Mouse (Mus musculus) kidney, postnatal 25 days (tissue): ENCODE measurements around the gene Arfgap3.
"Not testable (repeated sequence)": the region's sequence is repeated elsewhere in the genome, so short reads cannot be mapped to it uniquely, and the experiment has no call there.

ENCODE experiments used
- DNase-seq, 2 experiments: peaks; one replicate each; pipeline ENCODE4 v3.0.0; 2021; ENCODE audit warnings: mixed read lengths in 2 of 2

Gene Arfgap3

DNA sequence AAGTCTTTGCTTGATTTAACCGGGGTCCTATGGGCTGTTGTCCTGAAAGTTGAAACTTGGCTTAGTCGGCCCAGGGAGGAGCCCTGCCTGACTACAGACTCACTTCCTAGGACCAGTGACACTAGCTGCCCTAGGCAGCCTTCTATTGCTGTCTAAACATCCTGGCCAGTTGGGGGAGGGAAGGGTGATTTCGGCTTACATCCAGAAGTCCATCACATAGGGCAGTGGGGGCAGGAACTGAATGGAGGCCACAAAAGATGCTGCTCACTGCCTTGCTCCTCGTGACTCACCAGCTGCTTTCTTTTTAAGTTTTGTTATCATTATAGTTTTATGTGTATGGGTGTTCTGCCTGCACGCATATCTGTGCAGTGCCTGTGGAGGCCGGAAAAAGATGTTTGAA lies 56.9 kb downstream of the Arfgap3 start:
- peak; percentile 79 to 90 for DNase-seq

DNA sequence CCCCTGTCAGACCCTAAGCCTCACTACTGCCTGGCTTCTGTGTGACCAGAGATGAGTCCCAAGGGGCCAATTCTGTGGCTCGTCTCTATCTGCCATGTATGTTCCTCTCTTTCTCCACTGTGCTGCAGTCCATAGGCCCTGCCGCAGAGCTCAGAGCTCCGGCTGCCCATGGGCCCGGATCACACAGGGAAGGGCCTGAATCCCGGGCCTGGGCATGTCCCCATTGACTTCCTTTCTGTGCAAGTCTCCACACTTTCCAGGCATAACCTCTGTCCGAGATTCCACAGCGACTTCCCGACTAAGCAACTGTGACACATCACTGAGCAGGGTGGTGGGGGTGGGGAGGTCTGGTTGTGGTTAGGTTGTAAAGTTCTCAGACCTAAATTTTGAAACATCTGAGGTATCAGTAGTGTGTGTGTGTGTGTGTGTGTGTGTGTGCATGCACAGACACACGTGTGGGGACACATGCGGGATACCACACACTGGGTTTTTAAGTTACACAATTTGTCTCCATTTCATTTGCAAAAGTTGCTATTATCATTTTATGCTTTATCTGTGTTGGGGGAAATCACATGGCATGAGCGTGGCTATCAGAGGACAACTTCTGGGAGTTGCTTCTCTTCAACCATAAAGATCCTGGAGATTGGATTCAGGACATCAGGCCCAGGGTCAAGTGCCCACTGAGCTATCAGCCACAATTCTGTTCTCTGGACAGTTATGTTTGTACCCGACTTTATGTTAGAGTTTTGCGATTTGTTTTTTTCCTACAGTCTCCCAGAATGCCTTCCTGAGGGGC lies 57.6 kb downstream of the Arfgap3 start:
- DNase-seq, result peak; percentile 71 to 87

DNA sequence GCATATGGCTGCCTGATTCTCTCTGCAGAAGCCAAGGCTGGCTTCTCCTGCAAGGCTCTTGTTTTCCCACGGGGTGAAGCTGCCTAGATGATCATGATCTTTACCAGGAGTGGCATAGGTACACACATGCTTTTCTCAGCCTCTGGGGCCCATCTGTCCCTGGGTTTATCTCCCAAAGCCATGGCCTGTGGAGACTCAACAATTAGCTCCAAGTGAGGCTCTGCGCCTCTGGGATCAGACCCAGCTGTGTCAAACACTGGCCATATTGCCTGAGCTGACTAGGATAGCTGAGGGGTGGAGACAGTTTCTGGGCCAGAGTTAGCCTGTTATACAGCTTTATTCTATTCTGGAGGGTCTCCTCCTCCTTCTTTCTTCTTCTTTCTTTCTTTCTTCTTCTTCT lies 59.1 kb downstream of the Arfgap3 start:
- no peak for DNase-seq

DNA sequence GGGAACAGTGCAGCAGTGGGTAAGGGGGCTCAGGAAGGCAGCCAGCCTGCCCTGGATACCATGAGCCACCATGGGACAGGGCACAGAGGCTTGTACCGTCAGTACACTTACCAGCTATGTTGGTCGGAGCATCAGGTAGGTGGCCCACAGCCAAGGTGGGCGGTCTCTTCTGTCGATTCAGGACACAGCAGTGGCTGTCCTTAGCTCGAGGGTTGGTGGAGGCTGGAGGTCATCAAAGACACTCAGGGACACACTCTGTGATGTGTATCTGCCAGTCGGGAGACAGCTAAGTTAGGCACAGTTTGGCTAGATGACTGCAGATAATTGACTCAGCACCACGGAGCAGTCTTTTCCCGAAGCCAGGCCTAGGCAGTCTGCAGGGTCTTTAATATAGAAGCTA lies 65.2 kb downstream of the Arfgap3 start:
- DNase-seq, result no peak

DNA sequence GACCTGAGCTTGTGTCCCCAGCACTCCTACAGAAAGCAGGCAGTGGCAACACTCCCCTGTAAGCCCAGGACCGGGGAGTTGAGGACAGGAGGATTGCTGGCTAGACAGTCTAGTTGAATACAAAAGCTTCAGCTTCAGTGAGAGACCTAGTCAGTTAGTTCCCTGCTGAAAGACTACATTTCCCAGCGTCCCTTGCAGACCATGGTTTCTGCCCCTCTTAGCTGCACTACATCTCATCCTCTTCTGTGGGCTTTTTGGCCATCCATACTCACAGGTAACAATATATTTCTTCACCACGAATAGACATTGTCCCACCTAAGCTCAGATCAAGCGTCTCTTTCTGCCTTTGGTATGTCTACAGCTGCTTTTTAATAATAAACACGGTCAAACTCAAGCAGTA lies 67.7 kb downstream of the Arfgap3 start:
- DNase-seq, result no peak

DNA sequence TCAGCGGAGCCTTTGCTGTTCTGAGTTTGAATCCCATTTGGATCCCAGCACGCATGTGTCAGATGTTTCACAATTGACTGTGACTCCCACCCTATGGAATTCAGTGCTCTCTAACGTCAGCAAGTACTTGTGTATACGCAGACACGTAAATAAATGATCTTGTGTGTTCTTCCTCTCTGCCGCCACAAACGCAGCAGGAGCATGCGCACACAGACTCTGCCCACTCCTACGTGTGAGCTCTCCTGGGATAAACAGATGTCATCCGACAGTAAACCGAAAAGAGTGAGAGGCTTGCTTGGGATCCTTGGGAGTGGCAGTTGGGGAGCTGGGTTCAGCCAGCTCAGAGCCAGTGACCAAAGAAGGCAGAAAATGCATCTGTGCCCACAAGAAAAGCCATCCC lies 68.7 kb downstream of the Arfgap3 start:
- no peak for DNase-seq

DNA sequence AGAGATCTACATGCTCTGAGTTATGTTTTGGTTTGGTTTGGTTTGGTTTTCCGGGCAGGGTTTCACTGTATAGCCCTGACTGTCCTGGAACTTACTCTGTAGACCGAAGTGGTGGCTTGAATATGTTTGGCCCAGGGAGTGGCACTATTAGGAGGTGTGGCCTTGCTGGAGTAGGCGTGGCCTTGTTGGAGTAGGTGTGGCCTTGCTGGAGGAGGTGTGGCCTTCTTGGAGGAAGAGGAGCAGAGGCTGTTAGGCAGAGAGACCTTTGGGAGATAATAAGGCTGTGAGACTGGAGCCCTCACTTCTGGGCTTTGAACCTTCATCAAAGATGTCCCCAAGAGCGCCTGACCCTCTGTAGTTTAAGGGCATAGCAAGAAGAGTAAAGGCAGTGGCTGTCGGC lies 71.5 kb downstream of the Arfgap3 start:
- DNase-seq, result no peak

DNA sequence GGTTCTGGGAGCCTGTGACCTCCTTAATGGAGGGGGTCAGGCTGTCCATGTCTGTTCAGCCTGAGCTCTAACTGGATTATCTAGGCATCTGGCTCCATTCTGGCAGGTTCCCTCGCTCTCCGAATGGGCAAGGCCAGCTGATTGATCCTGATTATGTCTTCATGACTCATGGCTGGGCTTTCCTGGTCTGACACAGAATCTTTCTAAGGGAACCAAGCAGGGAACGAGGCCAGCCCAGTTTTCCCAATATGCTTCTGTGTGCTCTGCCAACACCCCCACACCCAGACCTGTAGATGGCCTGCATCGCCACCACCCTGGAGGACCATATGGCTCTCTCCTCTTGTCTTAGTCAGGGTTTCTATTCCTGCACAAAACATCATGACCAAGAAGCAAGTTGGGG lies 72.6 kb downstream of the Arfgap3 start:
- no peak for DNase-seq

DNA sequence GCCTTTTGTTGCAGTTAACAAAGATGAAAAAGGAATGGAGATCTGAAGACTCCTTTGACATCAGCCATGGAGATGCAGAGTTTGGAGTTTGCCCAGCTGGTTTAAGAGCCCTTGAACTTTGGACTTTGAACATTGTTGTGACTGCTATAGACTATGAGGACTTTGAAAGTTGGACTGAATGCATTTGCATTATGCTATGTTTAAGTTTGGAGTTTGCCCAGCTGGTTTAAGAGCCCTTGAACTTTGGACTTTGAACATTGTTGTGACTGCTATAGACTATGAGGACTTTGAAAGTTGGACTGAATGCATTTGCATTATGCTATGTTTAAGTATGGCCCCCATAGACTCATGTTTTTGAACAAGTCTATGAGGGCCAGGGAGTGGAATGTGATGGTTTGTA lies 75.8 kb downstream of the Arfgap3 start:
- DNase-seq, result not testable (repeated sequence)

DNA sequence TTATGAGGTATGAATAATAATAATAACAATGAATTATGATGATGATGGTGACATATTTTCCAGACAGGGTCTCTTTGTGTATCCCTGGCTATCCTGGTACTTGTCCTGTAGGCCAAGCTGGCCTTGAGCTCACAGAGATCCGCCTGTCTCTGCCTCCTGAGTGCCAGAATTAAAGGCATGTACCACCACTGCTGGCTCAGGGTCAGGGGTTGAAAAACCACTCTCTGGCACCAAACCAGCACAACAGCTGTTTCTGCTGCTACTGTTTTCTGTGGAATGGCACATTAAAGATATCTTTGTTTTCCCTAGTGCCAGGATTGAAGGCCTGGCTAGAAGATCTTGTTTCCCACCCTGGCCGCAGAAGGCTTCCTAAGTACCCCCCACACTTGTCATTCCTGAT lies 77.0 kb downstream of the Arfgap3 start:
- no peak for DNase-seq

DNA sequence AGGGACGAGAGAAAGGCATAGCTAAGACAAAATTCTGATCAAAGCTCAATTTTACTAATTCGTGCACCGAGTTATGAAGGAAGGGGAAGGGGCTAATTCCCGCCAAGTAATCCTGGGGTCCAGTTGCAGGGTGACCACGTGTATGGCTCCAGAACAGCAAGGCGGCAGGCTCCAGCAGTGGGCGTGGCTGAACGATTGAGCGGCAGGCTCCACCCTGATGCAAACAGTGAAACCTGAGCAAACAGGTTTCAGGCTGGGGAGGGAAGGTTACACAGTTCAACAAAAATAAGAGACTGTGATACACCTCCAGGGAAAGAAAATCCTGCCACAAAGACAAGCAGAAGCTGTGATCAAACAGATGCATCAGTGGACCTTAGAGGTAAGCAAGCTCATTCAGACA lies 78.8 kb downstream of the Arfgap3 start:
- DNase-seq, result not testable (repeated sequence)

DNA sequence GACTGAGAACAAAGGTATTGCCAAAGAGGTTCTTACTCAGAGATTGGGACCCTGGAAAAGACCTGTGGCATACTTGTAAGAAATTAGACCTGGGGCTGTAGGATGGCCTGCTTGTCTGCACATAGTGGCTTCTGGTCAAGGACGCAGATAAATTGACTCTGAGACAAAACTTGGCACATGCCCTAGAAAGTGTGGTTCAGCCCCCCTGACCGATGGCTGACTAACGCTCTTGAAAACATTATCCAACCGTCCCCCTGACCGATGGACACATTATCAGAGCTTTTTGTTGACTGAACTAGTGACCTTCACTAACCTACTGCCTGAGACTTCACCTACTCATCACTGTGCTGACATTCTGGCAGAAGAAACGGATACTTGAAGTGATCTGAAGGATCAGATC lies 80.1 kb downstream of the Arfgap3 start:
- DNase-seq, result not testable (repeated sequence)

DNA sequence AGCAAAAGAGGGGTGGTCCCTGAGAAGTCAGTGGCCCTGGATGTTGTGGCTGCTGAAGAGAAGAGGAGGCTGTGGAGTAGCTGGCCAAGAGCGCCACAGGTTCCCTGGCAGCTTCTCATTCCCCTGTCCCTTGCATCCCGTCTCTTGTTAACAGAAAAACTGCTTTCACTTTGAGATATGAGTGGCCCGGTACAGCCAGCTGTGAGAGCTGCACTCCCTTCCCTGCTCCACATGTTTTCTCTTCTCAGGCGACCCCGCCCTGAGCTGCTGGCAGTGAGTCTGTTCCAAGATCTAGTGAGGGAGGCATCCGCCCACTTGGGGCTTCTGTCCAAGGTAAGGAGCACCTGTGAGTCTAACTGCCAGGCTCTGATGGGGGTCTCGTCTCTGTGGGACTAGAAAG lies 81.6 kb downstream of the Arfgap3 start:
- DNase-seq, result peak; percentile 13 to 65

DNA sequence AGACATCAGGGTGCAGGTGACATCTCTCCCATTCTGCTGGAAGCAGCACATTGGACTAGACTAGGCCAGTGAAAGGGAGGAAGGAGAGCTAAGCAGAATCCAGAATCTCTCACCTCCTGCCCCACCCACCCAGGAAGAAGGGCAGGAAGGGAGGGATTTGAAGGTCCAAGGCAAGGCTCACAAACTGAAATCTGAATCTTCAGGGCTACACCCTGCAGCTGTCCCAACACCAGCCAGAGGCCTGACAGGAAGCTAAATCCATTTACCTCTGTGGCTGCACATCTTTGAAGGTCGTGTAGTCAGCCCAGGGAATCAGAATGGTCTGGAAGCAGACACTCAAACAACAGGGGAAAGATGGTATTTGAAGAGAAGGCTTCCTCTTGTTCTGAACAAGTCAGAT lies 84.8 kb downstream of the Arfgap3 start:
- DNase-seq, result no peak

DNA sequence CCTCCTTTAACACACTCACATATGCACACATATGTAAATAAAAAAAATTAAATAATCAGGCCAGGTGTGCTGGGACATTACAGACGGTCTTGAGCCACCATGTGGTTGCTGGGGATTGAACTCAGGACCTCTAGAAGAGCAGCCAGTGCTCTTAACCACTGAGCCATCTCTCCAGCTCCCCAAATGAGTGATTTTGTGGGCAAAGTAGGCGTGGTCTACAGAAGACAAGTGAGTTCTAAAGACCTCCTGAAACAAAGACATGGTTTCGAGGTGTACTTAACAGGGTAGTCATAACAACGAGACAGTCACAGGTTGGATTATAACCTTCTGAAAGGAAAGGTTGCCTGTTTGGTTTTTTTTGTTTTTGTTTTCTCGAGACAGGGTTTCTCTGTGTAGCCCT lies 86.6 kb downstream of the Arfgap3 start:
- DNase-seq, result no peak

DNA sequence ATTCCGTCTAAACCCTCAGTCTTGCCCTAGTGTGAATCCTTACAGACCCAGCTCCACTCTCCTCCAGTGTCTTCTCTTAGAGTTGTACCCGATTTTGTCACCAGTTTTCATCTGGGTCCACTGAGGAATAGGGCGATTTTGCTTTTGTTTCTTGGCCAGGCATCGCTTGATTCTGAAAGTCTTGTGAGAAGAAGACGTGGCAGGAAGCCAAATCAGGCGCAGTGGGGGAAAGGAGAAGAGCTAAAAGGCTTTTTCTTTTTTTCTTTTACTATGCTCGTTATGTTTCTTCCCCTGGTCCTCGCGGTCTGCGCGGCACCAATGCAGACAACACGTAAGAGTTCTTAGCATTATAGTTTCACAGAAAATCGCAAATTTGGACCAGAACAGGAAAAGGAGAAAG lies 92.1 kb downstream of the Arfgap3 start:
- peak in 1 of 2 experiments; percentile 41 for DNase-seq

DNA sequence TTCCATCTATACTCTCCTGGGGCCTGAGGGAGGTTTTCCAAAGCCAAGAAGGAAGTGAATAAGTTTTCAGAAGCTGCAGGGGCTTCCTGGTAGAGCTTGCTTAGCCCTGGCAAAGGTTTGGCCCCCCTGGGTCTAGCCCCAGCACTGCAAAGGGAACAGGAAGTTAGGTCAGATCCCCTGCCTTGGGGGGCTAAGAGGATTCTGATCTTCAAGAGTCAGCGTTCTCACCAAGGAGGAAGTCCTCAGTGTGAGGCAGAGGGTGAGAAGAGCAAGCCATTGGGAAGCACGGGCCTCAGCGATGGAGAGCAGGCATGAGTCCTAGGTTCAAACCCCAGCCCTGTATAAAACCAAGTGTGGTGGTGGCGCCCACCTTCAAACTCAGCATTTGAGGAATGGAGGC lies 93.6 kb downstream of the Arfgap3 start:
- DNase-seq, result no peak

DNA sequence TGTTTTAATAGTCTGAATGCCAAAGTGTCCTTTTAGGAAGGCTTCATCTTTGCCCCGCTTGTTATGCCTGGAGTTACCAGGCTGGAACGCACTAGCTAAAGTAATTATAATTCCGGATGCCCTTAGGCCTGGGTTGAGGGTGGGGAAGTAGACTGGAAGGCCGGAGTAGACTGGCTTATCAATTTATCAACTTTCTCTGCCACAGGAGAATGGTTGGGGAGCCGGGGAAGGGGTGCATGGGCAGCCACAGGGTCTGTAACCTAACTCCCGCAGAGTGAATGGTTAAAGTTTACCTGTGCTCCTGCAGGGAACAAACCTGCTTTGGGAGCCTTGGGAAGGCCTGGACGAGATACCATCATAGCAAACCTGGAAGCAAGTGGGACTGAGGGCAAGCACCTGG lies 94.1 kb downstream of the Arfgap3 start:
- peak; percentile 20 to 60 for DNase-seq

DNA sequence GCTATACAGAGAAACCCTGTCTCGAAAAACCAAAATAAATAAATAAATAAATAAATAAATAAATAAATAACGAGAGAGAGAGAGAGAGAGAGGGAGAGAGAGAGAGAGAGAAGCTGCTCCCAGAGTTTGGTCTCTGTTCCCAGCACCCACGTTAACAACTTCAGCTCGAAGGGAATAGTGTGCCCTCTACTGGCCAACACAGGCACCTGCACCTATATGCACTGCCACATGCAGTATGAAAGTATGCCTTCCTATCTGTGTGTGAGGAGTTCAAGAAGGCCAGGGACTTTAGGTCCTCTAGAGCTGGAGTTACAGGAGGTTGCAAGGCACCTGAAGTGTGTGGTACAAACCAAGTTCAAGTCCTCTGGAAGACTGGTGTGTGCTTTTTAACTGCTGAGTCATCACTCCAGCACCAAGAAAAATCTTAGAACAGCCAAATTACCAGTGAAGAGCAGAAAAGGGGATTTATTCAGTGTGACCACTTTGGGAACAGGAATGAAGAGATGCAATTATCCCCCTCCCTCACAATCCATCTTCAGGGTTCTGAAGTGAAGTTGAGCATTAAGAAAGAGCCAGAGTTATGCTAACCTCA lies 94.8 kb downstream of the Arfgap3 start:
- DNase-seq, result no peak

DNA sequence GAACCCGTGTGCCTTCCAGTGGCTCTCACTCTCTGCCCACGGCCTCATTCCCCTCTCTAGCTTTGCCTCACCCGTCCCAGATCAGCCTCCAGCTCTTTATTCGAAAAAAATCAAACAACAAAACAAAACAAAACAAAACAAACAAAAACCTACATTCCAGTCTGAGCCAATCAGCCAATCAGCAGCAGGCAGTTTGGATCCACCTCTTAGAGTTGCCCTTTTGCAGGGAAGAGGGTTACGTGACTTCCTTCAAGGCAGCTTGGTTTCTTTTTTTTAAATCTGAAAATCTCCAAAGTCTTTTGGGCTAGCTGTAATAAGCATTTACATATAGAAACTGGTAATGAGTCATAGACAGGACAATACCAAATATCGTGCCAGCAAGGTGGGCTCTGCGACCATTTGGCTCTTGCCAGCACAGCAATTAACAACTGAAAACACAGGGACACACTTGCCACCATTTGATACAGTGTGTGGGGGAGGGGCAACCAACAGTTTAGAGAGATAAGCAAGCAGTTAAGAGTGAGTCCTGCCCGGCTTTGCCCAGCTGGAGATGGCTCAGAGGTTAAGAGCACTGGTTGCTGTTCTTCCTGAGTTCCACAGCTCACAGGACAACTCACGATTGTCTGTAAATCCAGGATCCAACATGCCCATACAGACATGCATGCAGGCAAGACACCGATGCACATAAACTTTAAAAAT lies 95.5 kb downstream of the Arfgap3 start:
- peak in 1 of 2 experiments; percentile 15 for DNase-seq

DNA sequence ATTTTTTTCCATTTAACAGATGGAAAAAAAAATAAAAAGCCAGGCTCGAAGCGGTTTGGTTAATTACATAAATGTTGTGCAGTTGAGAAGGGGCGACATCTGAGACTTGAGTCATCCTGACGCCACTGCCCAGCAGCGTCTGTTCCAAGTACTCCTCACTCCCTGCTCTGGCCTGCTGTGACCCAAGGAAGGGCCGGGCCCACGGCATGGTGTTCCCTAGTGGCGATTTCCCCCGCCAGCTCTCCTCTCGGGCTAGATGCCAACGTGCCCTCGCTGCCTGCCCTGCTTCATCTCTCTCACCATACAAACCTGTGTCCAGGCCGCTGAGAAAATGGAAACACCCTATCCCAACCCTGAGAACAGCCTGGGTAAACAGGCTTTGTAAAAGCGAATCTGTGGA lies 98.0 kb downstream of the Arfgap3 start:
- DNase-seq, result peak; percentile 52 to 73

DNA sequence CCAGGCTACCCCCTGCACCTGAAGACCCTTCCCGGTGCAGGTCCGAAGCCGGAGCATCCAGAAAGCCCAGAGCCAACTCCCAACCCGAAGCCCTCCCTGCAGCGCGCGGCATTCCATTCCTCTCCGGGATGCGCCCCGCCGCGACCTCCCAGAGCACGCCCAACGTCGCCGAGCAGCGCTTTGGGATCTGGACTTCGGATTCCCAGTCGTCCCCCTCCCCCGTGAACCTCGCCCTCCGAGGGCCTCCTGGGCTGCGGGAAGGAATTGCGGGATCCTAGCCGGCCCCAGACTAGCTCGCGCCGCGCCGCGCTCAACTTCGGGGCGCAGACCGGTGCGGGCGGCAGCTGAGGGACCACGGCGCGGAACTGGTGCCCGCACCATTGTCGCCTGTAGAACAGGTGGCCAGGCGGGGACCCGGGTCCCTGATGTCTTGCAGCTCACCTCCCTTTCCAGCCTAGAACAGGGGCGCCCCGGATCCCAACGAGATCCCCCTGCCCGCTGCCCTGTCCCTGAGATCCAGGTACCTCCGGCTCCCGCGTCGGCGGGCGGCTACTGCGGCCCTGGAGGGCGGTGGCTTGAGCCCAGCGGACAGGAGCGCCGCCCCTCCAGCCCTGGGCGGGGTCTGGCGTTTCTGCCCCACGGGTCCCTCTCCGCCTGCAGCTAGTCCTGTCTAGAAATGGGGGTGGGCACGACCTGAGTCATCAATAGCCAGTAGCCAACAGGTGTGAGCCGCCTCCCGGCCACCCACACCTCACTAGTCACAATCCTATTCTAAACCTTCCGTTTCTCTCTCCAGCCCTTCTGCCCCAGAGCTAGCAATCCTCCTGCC lies 98.7 kb downstream of the Arfgap3 start, which contains the start of gene A4galt:
Gene A4galt, minus strand, starts transcription at position 599 of the 829 bp plus-strand sequence.
- DNase-seq, result peak; percentile 73 to 89

DNA sequence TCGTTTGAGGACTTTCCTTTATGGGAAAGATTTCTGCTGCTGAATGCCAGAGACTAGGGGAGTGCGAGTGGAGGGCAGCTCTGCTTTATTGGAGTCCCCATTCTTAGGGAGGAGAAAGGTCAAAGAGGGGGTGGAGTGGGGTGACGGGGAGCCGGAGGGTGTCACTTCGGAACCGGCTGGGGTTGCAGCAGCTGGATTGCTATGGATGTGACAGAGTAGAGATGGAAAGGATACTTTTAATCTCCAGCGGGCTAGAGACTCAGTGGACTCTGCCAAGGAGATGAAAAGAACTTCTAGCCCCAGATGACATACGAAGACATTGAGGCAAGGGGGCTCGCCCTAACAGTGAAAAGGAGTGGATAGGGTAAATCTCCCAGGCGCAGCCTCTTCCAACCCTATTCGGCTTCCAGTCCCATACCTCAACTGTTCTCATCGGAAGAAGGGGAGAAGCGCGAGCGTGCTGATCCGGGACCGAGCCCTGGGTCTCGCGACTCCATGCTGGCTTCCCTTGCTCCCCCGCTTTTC lies 99.3 kb downstream of the Arfgap3 start:
- DNase-seq, result no peak
